ENCODE assay signal across 8 mouse cellular contexts in genomic region chr11:95336568-95337128, GRCm38 (mm10). TPM values are rescaled to one million over a fixed set of nuclear protein-coding genes. Genes with fewer than 3 reads are reported as not detected.
A peak's percentile ranks its signal among the peaks of the same experiment; 100 is the strongest.
DNase-seq lines count a peak whose midpoint lies in the region; ATAC-seq and TF ChIP-seq lines count a peak whose summit lies in the region.

Gene Fam117a, plus strand, starts transcription at chr11:95337018.

- no peak within 1 kb of the TSS for H3K27ac ChIP-seq in bone marrow macrophage, adult 2 months (ENCODE audit: insufficient read depth, low read depth, low read length)
- H3K27ac ChIP-seq in liver, adult 2 months (replicated peaks; ENCODE audit: insufficient read depth, low read depth, low read length): no peak within 1 kb of the TSS

- H3K36me3 ChIP-seq in liver, adult 2 months (ENCODE audit: control insufficient read depth, insufficient read depth, low read length): no peaks in the 10 kb centered on the region
- no peaks in the 10 kb centered on the region for H3K36me3 ChIP-seq in myocyte (ENCODE audit: control insufficient read depth, insufficient read depth)
- no peaks in the 10 kb centered on the region for H3K36me3 ChIP-seq in splenic B cell, adult 2 months (ENCODE audit: control insufficient read depth, insufficient read depth, low read length, poor library complexity, severe bottlenecking)

- peak; percentile 96 for DNase-seq in CD4-positive helper T cell, adult 2 months (ENCODE audit: low read depth, low spot score)
- peak; percentile 85 to 92 for DNase-seq in heart, adult 9 months (ENCODE audit: low spot score in 2 of 2)
- DNase-seq in kidney, adult 9 months: peak; percentile 94
- DNase-seq in liver, adult 2 months (ENCODE audit: extremely low read depth, low read depth, low spot score): peak; percentile 87
- peak; percentile 96 for DNase-seq in splenic B cell, adult 2 months (ENCODE audit: low read depth, low spot score)

- TF ChIP-seq CTCF in bone marrow macrophage, adult 2 months (IDR thresholded peaks at IDR 0.05; ENCODE audit: low read depth, low read length): no peak
- no peak for TF ChIP-seq CTCF in liver, adult 2 months (IDR thresholded peaks at IDR 0.05; ENCODE audit: low read depth, low read length)

- ATAC-seq in erythroblast, adult 5-6 weeks (replicated peaks; ENCODE audit: low FRiP score, poor library complexity, severe bottlenecking): peak; percentile 62

- no peaks in the 10 kb centered on the region for H3K27me3 ChIP-seq in liver, adult 2 months (ENCODE audit: control insufficient read depth, insufficient read depth, low read length)
- H3K27me3 ChIP-seq in myocyte (ENCODE audit: control insufficient read depth, insufficient read depth, insufficient read length): no peaks in the 10 kb centered on the region
- no peaks in the 10 kb centered on the region for H3K27me3 ChIP-seq in splenic B cell, adult 2 months (ENCODE audit: control insufficient read depth, insufficient read depth, low read length, poor library complexity, severe bottlenecking)

- peak within 1 kb of the TSS; percentile 88 for H3K4me2 ChIP-seq in myocyte (ENCODE audit: low read depth)

- no peaks in the 10 kb centered on the region for H3K79me2 ChIP-seq in liver, adult 2 months (ENCODE audit: control insufficient read depth, insufficient read depth, low read length)
- H3K79me2 ChIP-seq in myocyte (ENCODE audit: control insufficient read depth, insufficient read depth): peaks cover 28% of the 10 kb centered on the region

- H3K4me1 ChIP-seq in bone marrow macrophage, adult 2 months (ENCODE audit: control insufficient read depth, insufficient read depth, low read length): peaks cover 6% of the 10 kb centered on the region; the same call in 1 of the 2 replicates
- H3K4me1 ChIP-seq in liver, adult 2 months (ENCODE audit: control insufficient read depth, insufficient read depth, low read length): peaks cover 6% of the 10 kb centered on the region

- H3ac ChIP-seq in myocyte (ENCODE audit: control insufficient read depth, insufficient read length): peak within 1 kb of the TSS; percentile 10

- 2% methylated on average over 21 of the region's 27 CpGs for WGBS in liver, adult 2 months

- peak within 1 kb of the TSS; percentile 74 for H3K4me3 ChIP-seq in bone marrow macrophage, adult 2 months (ENCODE audit: insufficient read depth, low read length)
- peak within 1 kb of the TSS; percentile 67 for H3K4me3 ChIP-seq in liver, adult 2 months (ENCODE audit: insufficient read depth, low read depth, low read length)
- peak within 1 kb of the TSS; percentile 40 for H3K4me3 ChIP-seq in myocyte

- no peak for TF ChIP-seq POLR2A in bone marrow macrophage, adult 2 months (IDR thresholded peaks at IDR 0.05; ENCODE audit: borderline replicate concordance, low read depth, low read length)
- TF ChIP-seq POLR2A in liver, adult 2 months (IDR thresholded peaks at IDR 0.05; ENCODE audit: extremely low read depth, insufficient read depth, low read length): peak; percentile 74
- peak; percentile 86 for TF ChIP-seq POLR2A in myocyte (IDR thresholded peaks at IDR 0.05; ENCODE audit: insufficient read length, low read depth)

- peak within 1 kb of the TSS; percentile 84 for H3K9ac ChIP-seq in liver, adult 2 months (ENCODE audit: low read depth, low read length)

TF ChIP-seq in myocyte, 11 proteins besides CTCF, POLR2A, EP300 and RAD21:
- no peak for TF ChIP-seq REST (IDR thresholded peaks at IDR 0.05; ENCODE audit: insufficient read depth, insufficient read length)
- no peak for TF ChIP-seq TCF12 (IDR thresholded peaks at IDR 0.05; ENCODE audit: insufficient read depth, poor library complexity, severe bottlenecking)
- peak; percentile 36 for TF ChIP-seq USF1 (IDR thresholded peaks at IDR 0.05; ENCODE audit: low read depth)
- peak; percentile 70 for TF ChIP-seq POLR2AphosphoS2 (IDR thresholded peaks at IDR 0.05; ENCODE audit: insufficient read length, low read depth)
TF ChIP-seq in myocyte: peak in this region for 2.

RNA-seq across cellular contexts. Expression of gene Fam117a, which starts in this region (rescaled TPM):
- 3.3 and 3.4 TPM in 2 replicates for polyA plus RNA-seq in bone marrow macrophage, adult 2 months (2012; ENCODE audit: insufficient read depth, insufficient read length, missing spikeins)
- total RNA-seq in erythroblast, adult 5-6 weeks (2015; ENCODE audit: low replicate concordance): 321 and 423 TPM in 2 replicates
- 386 and 450 TPM in 2 replicates for total RNA-seq in erythroblast, adult 5-6 weeks (2017; ENCODE audit: low replicate concordance)
- total RNA-seq in liver, adult 2 months (2014; rRNA removed): 1.8 TPM in 2 replicates
- polyA plus RNA-seq in liver, adult 2 months (2012; rRNA removed): 6.4 and 7.4 TPM in 2 replicates
- 9.7 TPM for polyA plus RNA-seq in myocyte (2012; fragmentation: generic; extraction: Trizol)

Comparison
In these comparisons a context has a peak if more than half of its experiments do, and no peak if none do; other contexts are left out.
1. RNA of gene Fam117a (total RNA-seq): 321 to 450 TPM in erythroblast, adult 5-6 weeks; 1.8 TPM in liver, adult 2 months; every median in the first group is over 100 times any median in the second.
2. Peak in every context shown above with its lines, with median percentiles within 50 percentile points of each other: DNase-seq and H3K4me3 ChIP-seq.